Mouse (Mus musculus): ENCODE results near the gene Fam90a1a. TPM values are rescaled to one million over a fixed set of nuclear protein-coding genes. Genes with fewer than 3 reads are reported as not detected.
"Not testable (repeated sequence)": the region's sequence is repeated elsewhere in the genome, so short reads cannot be mapped to it uniquely, and the experiment has no call there.

Fam90a1a gene
- not detected in 2 replicates for polyA plus RNA-seq (2015; fragmentation: Nextera tagmentation; extraction: Ambion mirVana)

- H3K4me1 ChIP-seq (replicated peaks) = no peaks in the 10 kb centered on the region
- H3K4me3 ChIP-seq (replicated peaks) = no peak within 1 kb of the TSS
- H3K27me3 ChIP-seq = no peaks in the 10 kb centered on the region
- no peak within 1 kb of the TSS for H3K27ac ChIP-seq
- H3K36me3 ChIP-seq = no peaks in the 10 kb centered on the region
- 87% methylated on average over 2 of the region's 2 CpGs for WGBS
- no peak within 1 kb of the TSS for H3K9ac ChIP-seq (replicated peaks)
- no peaks in the 10 kb centered on the region for H3K9me3 ChIP-seq
- no peak within 1 kb of the TSS for H3K4me2 ChIP-seq (replicated peaks)
- ATAC-seq = no peak
Observed at GRCm38 (mm10) chr8:21958414-21958813, at the start of gene Fam90a1a. Gene Fam90a1a, plus strand, starts transcription at chr8:21958714.

- Histone ChIP-seq H3K27me3 (no peaks in the 10 kb centered on the region), H3K4me3 (replicated peaks) (no peak overlapping the region), H3K27ac (no peak overlapping the region), H3K4me2 (replicated peaks) (no peak overlapping the region), H3K36me3 (no peaks in the 10 kb centered on the region), H3K9ac (replicated peaks) (no peak overlapping the region), H3K9me3 (no peaks in the 10 kb centered on the region), H3K4me1 (replicated peaks) (no peaks in the 10 kb centered on the region)
- WGBS = 3% methylated on average over 1 of the region's 1 CpGs
- no peak for ATAC-seq
Observed at GRCm38 (mm10) chr8:21911931-21912330, 46.6 kb upstream of the Fam90a1a start.

GRCm38 (mm10) chr8:21912554-21912953 is 46.0 kb upstream of the Fam90a1a start:
- Histone ChIP-seq H3K4me3 (replicated peaks) (no peak overlapping the region), H3K9ac (replicated peaks) (no peak overlapping the region), H3K27me3 (no peaks in the 10 kb centered on the region), H3K4me1 (replicated peaks) (no peaks in the 10 kb centered on the region), H3K36me3 (no peaks in the 10 kb centered on the region), H3K27ac (no peak overlapping the region), H3K9me3 (no peaks in the 10 kb centered on the region), H3K4me2 (replicated peaks) (no peak overlapping the region)
- WGBS = 14% methylated on average over 2 of the region's 2 CpGs
- no peak for ATAC-seq

- H3K36me3 ChIP-seq = no peaks in the 10 kb centered on the region
- no peaks in the 10 kb centered on the region for H3K27me3 ChIP-seq
- no peak overlapping the region for H3K4me2 ChIP-seq (replicated peaks)
- no peaks in the 10 kb centered on the region for H3K4me1 ChIP-seq (replicated peaks)
- no peak overlapping the region for H3K4me3 ChIP-seq (replicated peaks)
- H3K27ac ChIP-seq = no peak overlapping the region
- H3K9me3 ChIP-seq = no peaks in the 10 kb centered on the region
- no peak overlapping the region for H3K9ac ChIP-seq (replicated peaks)
- 92% methylated on average over 3 of the region's 3 CpGs for WGBS
- no peak for ATAC-seq
Observed at GRCm38 (mm10) chr8:21915625-21916024, 42.9 kb upstream of the Fam90a1a start.

GRCm38 (mm10) chr8:21930754-21931153 is 27.8 kb upstream of the Fam90a1a start:
- not testable (repeated sequence) for H3K27me3 ChIP-seq; H3K9ac ChIP-seq (replicated peaks); H3K4me3 ChIP-seq (replicated peaks); ATAC-seq; H3K9me3 ChIP-seq; H3K36me3 ChIP-seq; H3K27ac ChIP-seq; H3K4me2 ChIP-seq (replicated peaks); H3K4me1 ChIP-seq (replicated peaks)
- WGBS = 46% methylated on average over 3 of the region's 3 CpGs

- Histone ChIP-seq H3K27ac (no peak within 1 kb of the TSS), H3K4me2 (replicated peaks) (no peak within 1 kb of the TSS), H3K4me1 (replicated peaks) (no peaks in the 10 kb centered on the region), H3K9ac (replicated peaks) (no peak within 1 kb of the TSS), H3K36me3 (no peaks in the 10 kb centered on the region), H3K9me3 (no peaks in the 10 kb centered on the region), H3K27me3 (no peaks in the 10 kb centered on the region), H3K4me3 (replicated peaks) (no peak within 1 kb of the TSS)
- no peak for ATAC-seq
- 89% methylated on average over 6 of the region's 6 CpGs for WGBS
Observed at GRCm38 (mm10) chr8:21932610-21933009, 25.9 kb upstream of the Fam90a1a start, which contains the start of gene Defb15. Gene Defb15, minus strand, starts transcription at chr8:21932710.

- not testable (repeated sequence) for H3K9me3 ChIP-seq; H3K36me3 ChIP-seq; H3K27ac ChIP-seq; H3K9ac ChIP-seq (replicated peaks); H3K27me3 ChIP-seq; H3K4me3 ChIP-seq (replicated peaks); H3K4me2 ChIP-seq (replicated peaks); H3K4me1 ChIP-seq (replicated peaks); ATAC-seq
- WGBS = 91% methylated on average over 4 of the region's 4 CpGs
Observed at GRCm38 (mm10) chr8:21938052-21938451, 20.5 kb upstream of the Fam90a1a start, which contains the start of gene Defb35. Gene Defb35, plus strand, starts transcription at chr8:21938352.

GRCm38 (mm10) chr8:21946462-21946861 is 12.1 kb upstream of the Fam90a1a start, which contains the start of gene Defb13:
Gene Defb13, plus strand, starts transcription at chr8:21946762.
- Histone ChIP-seq H3K9me3 (no peaks in the 10 kb centered on the region), H3K4me3 (replicated peaks) (no peak within 1 kb of the TSS), H3K27me3 (no peaks in the 10 kb centered on the region), H3K27ac (no peak within 1 kb of the TSS), H3K4me2 (replicated peaks) (no peak within 1 kb of the TSS), H3K36me3 (no peaks in the 10 kb centered on the region), H3K4me1 (replicated peaks) (no peaks in the 10 kb centered on the region), H3K9ac (replicated peaks) (no peak within 1 kb of the TSS)
- 84% methylated on average over 6 of the region's 6 CpGs for WGBS
- no peak for ATAC-seq

- Histone ChIP-seq H3K9ac (replicated peaks) (no peak overlapping the region), H3K27ac (no peak overlapping the region), H3K4me2 (replicated peaks) (no peak overlapping the region), H3K4me1 (replicated peaks) (no peaks in the 10 kb centered on the region), H3K4me3 (replicated peaks) (no peak overlapping the region), H3K9me3 (no peaks in the 10 kb centered on the region), H3K27me3 (no peaks in the 10 kb centered on the region), H3K36me3 (no peaks in the 10 kb centered on the region)
- 60% methylated on average over 9 of the region's 9 CpGs for WGBS
- ATAC-seq = no peak
Observed at GRCm38 (mm10) chr8:21947311-21948017, 11.1 kb upstream of the Fam90a1a start.

- Histone ChIP-seq H3K9me3 (no peaks in the 10 kb centered on the region), H3K27ac (no peak overlapping the region), H3K4me1 (replicated peaks) (no peaks in the 10 kb centered on the region), H3K36me3 (no peaks in the 10 kb centered on the region), H3K4me3 (replicated peaks) (no peak overlapping the region), H3K27me3 (no peaks in the 10 kb centered on the region), H3K4me2 (replicated peaks) (no peak overlapping the region), H3K9ac (replicated peaks) (no peak overlapping the region)
- no peak for ATAC-seq
- WGBS = 7% methylated on average over 9 of the region's 9 CpGs
Observed at GRCm38 (mm10) chr8:21955321-21955720, 3.2 kb upstream of the Fam90a1a start.

- no peak for ATAC-seq
- no peak overlapping the region for H3K27ac ChIP-seq
- H3K27me3 ChIP-seq = no peaks in the 10 kb centered on the region
- no peak overlapping the region for H3K4me2 ChIP-seq (replicated peaks)
- H3K9me3 ChIP-seq = no peaks in the 10 kb centered on the region
- H3K9ac ChIP-seq (replicated peaks) = no peak overlapping the region
- no peak overlapping the region for H3K4me3 ChIP-seq (replicated peaks)
- no peaks in the 10 kb centered on the region for H3K36me3 ChIP-seq
- 85% methylated on average over 3 of the region's 3 CpGs for WGBS
- no peaks in the 10 kb centered on the region for H3K4me1 ChIP-seq (replicated peaks)
Observed at GRCm38 (mm10) chr8:21956336-21956735, 2.2 kb upstream of the Fam90a1a start.

GRCm38 (mm10) chr8:21966646-21967045 is 8.1 kb downstream of the Fam90a1a start:
- ATAC-seq = no peak
- Histone ChIP-seq H3K4me1 (replicated peaks) (no peaks in the 10 kb centered on the region), H3K4me3 (replicated peaks) (no peak overlapping the region), H3K9me3 (no peaks in the 10 kb centered on the region), H3K36me3 (no peaks in the 10 kb centered on the region), H3K27ac (no peak overlapping the region), H3K4me2 (replicated peaks) (no peak overlapping the region), H3K27me3 (no peaks in the 10 kb centered on the region), H3K9ac (replicated peaks) (no peak overlapping the region)
- 61% methylated on average over 1 of the region's 1 CpGs for WGBS

GRCm38 (mm10) chr8:21969475-21969874 is 11.0 kb downstream of the Fam90a1a start, which contains the start of gene Ccdc70:
Gene Ccdc70, plus strand, starts transcription at chr8:21969775.
- H3K9me3 ChIP-seq = no peaks in the 10 kb centered on the region
- WGBS = 92% methylated on average over 3 of the region's 3 CpGs
- H3K36me3 ChIP-seq = no peaks in the 10 kb centered on the region
- no peaks in the 10 kb centered on the region for H3K4me1 ChIP-seq (replicated peaks)
- H3K27me3 ChIP-seq = no peaks in the 10 kb centered on the region
- ATAC-seq = no peak
- no peak within 1 kb of the TSS for H3K4me2 ChIP-seq (replicated peaks)
- H3K9ac ChIP-seq (replicated peaks) = no peak within 1 kb of the TSS
- no peak within 1 kb of the TSS for H3K27ac ChIP-seq
- no peak within 1 kb of the TSS for H3K4me3 ChIP-seq (replicated peaks)

Data from midbrain, embryonic 13.5 days (tissue).